ENCODE assay signal across 25 mouse cellular contexts in the genomic region with DNA sequence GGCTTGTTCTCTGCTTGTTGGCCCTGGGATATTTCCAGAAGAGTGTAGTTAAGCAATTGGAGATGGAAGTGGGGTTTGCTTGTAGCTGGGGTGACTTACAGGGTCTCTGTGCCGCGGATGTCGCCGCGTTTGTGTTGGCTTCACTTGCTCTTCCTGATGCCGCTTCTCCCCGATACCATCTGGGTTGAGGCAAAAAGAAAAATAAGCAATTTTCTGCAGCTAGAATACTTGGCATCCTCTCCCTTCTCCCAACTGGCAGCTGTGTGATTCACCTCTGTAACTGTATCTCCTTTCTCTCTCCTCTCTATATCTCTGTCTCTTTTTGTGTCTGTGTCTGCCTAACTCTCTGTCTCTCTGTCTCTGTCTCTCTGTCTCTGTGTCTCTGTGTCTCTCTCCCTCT.
"Had no signal": no experiment of that assay in that cellular context is flagged by ENCODE, and none has a peak within 500 bp of the region (broad histone marks: within the 10 kb centered on the region; RNA-seq: fewer than 3 reads in every experiment).

No protein-coding gene starts in this region.

- H3K4me3 ChIP-seq: gastrocnemius, adult 2 months; heart, embryonic 10.5 days; heart, embryonic 12.5 days; hindbrain, embryonic 10.5 days; hindbrain, embryonic 12.5 days; kidney, embryonic 15.5 days; limb, embryonic 13.5 days; limb, embryonic 15.5 days; liver, embryonic 13.5 days; liver, embryonic 15.5 days had no signal

- H3K9me3 ChIP-seq: heart, embryonic 10.5 days; heart, embryonic 12.5 days; hindbrain, embryonic 10.5 days; hindbrain, embryonic 12.5 days; kidney, embryonic 15.5 days; limb, embryonic 13.5 days; limb, embryonic 15.5 days; liver, embryonic 13.5 days; liver, embryonic 15.5 days had no signal

- H3K4me2 ChIP-seq: heart, embryonic 12.5 days; hindbrain, embryonic 12.5 days; hindbrain, embryonic 14.5 days; kidney, embryonic 15.5 days; limb, embryonic 13.5 days; limb, embryonic 15.5 days; liver, embryonic 13.5 days; liver, embryonic 15.5 days had no signal

- H3K36me3 ChIP-seq: heart, embryonic 10.5 days; heart, embryonic 12.5 days; hindbrain, embryonic 10.5 days; hindbrain, embryonic 12.5 days; kidney, embryonic 15.5 days; limb, embryonic 13.5 days; limb, embryonic 15.5 days; liver, embryonic 13.5 days; liver, embryonic 15.5 days had no signal

- DNase-seq: gastrocnemius, adult 2 months; gastrocnemius, postnatal 10 days; gastrocnemius, postnatal 25 days; heart, adult 18-20 months; heart, postnatal 10 days; heart, postnatal 4 days; kidney, adult 11 months; kidney, adult 2 months; kidney, adult 9 months; kidney, postnatal 14 days; kidney, postnatal 36 days; left cerebral cortex, postnatal 4 days; liver, embryonic 13.5 days had no signal

- H3K9ac ChIP-seq: heart, embryonic 12.5 days; hindbrain, embryonic 12.5 days; hindbrain, embryonic 14.5 days; kidney, embryonic 15.5 days; limb, embryonic 13.5 days; limb, embryonic 15.5 days; liver, embryonic 13.5 days; liver, embryonic 15.5 days had no signal

- H3K27me3 ChIP-seq: hindbrain, embryonic 12.5 days; limb, embryonic 15.5 days had no signal

- H3K4me1 ChIP-seq: liver, embryonic 13.5 days; liver, embryonic 15.5 days had no signal

- H3K27ac ChIP-seq: gastrocnemius, adult 2 months; heart, embryonic 10.5 days; hindbrain, embryonic 10.5 days; hindbrain, embryonic 12.5 days; hindbrain, embryonic 14.5 days; hindbrain, postnatal 0 days; kidney, embryonic 15.5 days; kidney, postnatal 0 days; limb, embryonic 13.5 days; limb, embryonic 15.5 days; liver, embryonic 13.5 days; liver, embryonic 15.5 days had no signal

- ATAC-seq: hindbrain, postnatal 0 days; intestine, embryonic 16.5 days had no signal
